Mouse (Mus musculus): ENCODE measurements around the gene Elmsan1. TPM values are rescaled to one million over a fixed set of nuclear protein-coding genes. Genes with fewer than 3 reads are reported as not detected.

Gene Elmsan1
- total RNA-seq, 4 experiments from 2014 or later = 21.2 to 31.2 (median 27.3) TPM

GRCm38 (mm10) chr12:84215758-84216440, 2.8 kb downstream of the Elmsan1 start:
- no peak for DNase-seq

- DNase-seq = no peak
Measured at GRCm38 (mm10) chr12:84214495-84215175, 4.0 kb downstream of the Elmsan1 start.

DNA sequence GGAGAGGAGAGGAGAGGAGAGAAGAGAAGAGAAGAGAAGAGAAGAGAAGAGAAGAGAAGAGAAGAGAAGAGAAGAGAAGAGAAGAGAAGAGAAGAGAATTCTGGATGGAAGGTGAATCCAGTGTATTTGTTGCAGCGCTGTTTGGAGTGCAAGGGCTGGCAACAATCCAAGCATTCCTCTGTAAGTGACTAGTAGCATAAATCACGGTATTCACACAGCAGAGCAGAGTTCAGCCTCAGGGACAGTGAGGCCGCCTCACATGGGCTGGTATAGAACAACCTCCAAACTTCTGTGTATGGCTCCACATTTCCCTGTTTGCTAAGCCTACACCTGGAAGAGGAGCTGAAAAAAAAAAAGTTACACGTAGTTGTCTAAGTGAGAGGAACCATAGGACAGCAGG, 6.4 kb downstream of the Elmsan1 start:
- DNase-seq = peak; percentile 75

DNA sequence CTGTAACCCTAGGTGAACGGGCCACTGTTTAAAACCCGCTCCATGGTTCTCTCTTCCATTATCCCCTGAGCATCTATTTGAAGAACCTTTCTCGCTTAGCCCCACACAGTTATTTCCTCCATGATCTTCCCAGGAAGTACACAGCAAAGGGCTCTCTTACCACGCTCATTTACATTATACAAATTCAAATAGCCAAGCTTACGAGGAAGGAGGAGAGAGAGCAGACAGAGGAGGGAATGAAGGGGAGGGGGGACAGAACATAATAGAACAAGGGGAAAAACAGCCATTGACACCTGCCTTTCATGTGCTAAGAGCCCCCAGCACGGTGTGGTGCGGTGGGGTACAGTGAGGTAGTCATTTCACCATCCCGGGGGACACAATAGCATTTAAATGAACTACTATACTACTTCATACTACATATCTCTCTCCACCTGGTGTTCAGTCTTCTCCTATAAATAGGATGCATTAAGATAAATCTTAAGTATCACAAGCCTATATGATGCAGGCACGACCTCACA, 7.6 kb downstream of the Elmsan1 start:
- no peak for DNase-seq

GRCm38 (mm10) chr12:84210288-84210687, 8.4 kb downstream of the Elmsan1 start:
- no peak for DNase-seq

GRCm38 (mm10) chr12:84209093-84209492, 9.6 kb downstream of the Elmsan1 start:
- DNase-seq = no peak

DNA sequence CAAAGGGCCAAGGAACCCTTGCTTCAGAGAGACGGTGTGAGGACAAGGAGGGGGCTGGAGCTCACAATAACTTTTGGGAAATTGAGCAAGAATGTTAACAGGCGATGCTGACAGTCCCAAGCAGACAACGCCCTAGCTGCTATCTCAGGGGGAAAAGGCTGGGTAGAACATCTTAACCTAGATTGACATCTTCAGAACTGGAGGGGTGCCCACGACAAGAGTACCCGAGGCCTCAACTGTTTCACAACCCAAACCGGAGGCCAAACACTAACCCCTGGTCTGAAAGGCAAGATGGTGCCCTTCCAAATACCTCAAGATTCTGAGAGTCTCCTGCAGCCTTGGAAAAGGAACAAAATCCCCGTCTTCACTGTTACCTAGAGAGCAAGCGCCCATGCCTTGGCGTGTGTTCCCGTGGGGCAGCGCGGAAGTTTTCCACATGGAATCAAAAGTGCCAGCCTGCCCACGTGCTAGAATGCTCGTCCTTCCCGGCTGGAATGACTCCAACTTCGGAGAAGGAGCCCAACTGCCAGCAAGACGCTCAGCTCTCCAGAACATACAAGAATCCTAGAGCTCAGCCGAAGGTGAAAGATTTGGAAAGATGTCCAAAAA, 11.4 kb downstream of the Elmsan1 start:
- no peak for DNase-seq

- DNase-seq = no peak
Measured at GRCm38 (mm10) chr12:84206525-84206924, 12.2 kb downstream of the Elmsan1 start.

DNA sequence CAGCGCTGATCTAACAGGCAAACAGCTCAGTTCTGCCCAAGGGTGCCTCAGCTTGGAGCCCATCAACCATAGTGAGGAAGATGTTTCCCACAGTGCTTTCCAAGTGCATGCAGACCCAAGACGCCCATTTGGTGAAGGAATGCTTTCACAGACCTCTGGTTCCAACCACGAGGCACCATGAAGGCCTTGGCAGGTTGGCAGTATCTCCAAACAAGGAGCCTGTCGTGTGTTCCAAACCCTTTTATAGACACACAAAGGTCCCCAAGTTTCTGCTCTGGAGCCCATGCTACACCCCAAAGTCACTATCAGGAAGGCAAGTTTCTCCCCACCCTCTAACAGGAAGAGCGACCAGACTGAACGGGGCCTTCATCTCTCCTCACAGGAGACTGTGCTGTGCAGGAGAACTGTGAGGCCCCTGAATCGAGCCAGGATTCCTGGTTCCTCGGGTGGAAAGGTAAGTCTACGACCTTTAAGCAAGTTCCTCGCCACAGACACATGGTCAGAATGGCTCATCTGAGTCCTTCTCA, 13.0 kb downstream of the Elmsan1 start:
- DNase-seq = no peak

DNA sequence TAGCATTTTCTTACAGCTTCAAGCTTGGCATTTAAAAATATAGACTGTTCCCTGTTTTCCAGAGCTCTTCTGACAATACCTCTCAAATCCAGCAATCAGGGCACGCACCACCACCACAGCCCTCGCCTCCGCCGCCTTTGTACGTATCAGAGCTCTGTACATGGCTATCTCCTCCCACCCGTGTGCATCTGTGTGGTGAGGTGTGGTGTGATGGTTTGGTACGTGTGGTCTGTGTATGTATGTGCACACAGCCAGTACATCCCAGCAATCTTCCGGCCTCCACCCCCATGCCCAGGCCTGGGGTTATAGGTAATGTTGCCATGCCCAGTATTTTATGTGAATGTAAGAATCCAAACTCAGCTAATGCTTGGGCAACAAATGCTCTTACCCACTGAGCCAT, 14.0 kb downstream of the Elmsan1 start:
- no peak for DNase-seq

DNA sequence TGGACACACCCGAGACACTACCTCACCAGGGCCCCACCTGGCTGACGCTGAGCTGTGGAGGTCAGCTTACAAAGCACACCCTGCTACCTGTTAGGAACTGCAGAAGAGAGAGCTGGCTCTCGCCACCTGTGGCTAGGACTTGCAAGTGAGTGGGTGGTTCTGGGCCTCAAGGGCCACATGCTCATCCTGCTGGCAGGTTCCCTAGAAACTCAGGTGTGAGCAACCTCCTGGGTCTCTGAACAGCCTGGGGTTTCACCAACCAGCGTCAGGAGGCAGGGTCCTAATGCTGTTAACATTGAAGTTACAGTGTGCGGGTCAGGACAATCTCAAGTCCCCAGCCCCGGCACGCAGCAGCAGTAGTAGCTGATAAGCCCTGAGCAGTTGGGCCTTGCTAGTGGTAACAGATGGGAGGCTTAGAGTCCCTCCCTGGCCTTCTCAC, 14.9 kb downstream of the Elmsan1 start:
- DNase-seq = no peak

DNA sequence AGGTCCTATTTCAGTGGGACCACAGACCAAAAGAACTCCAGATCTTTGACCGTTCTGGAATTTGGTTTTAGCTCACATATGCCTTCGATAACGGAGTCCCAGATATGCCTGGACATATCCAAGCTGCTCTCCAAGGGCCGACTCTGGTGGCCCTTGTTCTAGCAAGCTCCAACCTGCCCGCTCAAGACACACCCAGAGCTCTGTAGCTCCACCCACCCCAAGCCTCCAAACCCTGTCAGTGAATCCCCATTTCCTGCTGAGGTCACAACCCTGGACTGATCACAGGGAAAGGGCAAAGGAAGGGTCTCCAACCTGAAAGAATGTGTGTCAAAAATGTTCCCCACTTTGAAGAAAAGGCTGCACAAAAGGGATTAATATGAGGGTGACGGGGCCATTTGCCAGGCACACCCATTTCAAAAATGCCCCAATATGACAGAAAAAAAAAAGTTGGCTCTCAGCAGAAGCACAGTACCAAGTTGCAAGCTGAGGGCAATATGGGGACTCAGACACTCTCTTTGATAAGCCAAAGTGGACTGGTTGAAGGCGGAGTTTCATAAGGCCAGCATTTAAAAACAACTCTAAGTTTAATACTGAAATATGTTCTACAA, 15.4 kb downstream of the Elmsan1 start:
- DNase-seq = no peak

DNA sequence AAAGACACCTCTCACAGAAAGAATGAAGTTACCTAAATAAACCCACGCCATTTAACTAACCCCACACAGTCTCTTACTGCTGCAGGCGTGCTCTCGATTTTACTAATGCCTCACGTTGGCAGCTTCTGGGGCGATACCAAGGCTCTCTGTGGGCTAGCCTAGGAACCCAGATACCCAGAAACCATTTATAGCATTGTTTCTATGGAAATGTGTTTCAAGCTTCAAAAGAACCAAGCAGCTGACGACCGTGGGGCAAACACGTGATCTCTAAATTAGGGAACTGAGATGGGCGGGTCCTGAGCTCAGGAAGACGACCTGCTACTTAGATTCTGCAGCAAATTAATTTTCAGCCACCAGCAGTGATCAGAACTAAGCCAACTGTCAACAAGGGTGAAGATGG, 16.1 kb downstream of the Elmsan1 start:
- no peak for DNase-seq

DNA sequence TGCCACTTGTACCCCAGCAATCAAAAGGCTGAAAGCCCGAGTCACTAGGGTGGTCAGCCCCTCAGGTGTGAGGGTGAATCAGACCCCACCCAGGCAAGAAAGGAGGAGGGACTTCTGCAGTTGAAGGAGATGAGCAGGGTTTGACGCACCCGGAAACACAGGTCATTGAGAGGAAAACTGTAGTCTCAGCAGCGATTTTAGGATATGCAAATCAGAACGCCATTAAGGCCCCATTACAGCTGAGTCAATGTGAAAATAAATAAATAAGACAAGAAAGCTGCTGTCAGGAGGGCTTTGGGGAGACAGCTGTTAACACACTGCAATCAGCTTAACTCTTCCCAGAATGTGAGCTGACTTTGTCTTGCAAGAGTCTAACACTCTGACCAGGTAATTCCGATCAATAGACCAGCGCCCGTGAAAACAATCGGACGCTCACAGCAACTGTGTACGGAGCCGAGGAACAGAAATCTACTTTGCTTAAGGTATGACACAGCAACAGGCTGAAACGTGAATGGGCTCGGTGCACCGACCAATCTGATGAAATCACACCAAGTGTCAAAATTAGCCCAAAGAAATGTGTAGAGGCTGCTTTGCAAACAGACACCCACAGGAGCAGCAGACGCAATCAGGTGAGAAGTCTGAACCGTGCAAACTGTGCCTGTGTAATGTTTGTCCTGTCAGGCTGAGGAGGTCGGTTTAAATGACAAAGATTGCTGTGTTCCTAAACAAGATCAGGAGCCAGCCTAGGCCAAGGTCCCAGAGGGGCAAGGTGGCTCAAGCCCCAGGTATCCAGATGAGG, 16.8 kb downstream of the Elmsan1 start:
- no peak for DNase-seq

DNA sequence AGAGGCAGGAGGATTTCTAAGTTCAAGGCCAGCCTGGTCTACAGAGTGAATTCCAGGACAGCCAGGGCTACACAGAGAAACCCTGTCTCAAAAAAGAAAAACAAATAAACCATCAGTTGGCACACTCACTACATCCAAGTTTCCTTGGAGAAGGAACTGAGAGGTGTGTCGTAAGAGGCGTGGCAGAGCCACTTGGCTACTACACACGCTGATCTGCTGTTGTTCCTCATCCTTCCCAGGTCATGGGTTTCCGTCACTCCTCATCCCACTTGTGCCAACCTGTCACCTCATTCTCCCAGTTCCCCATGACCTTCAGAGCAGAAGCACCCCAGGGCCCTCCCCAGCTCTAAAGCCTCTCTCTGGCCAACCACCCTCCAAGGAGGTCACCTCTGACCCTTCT, 17.5 kb downstream of the Elmsan1 start:
- no peak for DNase-seq

- DNase-seq = no peak
Measured at GRCm38 (mm10) chr12:84198880-84199279, 19.8 kb downstream of the Elmsan1 start.

DNA sequence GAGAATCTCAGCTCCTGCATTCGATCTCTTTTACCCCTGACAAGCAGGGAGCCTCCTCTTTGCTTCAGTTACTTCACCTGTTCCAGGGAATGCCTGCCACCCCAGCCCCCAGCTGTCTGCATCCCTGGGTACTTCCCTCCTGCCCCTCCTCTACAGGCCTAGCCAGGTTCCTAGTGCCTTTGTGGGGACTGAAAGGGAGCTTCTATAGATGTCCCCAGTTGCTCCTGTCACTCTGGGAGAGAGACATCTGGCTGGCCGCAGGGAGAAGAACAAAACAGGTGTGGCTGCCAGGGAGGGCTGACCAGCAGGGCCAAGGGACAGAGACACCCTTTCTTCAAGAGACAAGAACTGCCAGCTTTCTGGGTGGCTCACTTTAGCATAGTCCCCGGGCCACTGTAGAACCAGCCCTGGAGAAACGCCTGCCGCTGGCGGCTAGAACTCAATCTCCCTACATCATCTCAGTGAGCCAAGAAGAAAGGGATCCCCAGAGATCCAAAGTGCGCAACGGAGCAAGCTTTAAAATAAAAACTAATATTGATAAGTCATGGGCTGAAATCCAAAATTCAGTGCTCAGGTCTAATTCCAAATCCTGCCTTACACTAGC, 20.5 kb downstream of the Elmsan1 start:
- no peak for DNase-seq

GRCm38 (mm10) chr12:84195195-84195594, 23.5 kb downstream of the Elmsan1 start:
- DNase-seq = no peak

DNA sequence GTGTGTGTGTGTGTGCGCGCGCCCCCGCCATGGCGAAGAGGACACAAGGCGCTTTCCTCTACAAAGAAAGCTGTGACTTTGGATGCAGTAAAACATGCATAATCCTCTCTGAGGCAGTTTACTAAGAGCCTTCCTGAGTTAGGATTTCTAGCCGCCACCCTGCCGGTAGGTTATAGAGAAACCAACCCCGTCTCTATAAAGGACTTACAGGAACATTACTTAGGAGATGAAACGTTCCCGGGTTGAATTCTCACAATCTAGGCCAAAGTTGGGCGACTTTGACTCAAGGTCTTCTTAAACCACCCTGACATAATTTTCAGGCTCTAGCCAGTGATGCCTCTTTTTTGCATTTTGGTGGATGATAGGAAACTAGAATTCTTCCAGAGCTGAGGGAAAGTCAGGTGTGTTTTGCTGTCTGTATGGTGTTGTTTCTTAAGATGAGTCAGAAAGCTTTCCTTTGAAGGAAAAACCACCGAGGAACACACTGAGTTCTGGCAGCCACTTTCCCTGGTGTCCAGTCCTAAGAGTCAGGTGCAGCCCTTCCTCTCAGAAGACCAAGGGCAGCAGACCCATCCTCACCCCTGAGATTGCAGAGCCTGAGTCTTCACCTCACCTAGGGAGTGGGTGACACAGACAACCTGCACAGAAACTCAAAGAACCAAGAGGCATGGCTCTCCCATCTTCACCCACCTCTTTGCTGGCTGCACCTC, 24.1 kb downstream of the Elmsan1 start:
- DNase-seq = no peak

- peak; percentile 96 for DNase-seq
Measured at GRCm38 (mm10) chr12:84193642-84194399, 24.9 kb downstream of the Elmsan1 start.

Measured in adrenal gland, adult 8-10 months (tissue).